Mouse (Mus musculus): ENCODE data around the gene Golt1b. TPM values are rescaled to one million over a fixed set of nuclear protein-coding genes. Genes with fewer than 3 reads are reported as not detected.

Gene Golt1b
- polyA plus RNA-seq, 1 experiment from 2014 or later, result 107 TPM

GRCm38 (mm10) chr6:142384521-142384920, 2.5 kb upstream of the Golt1b start:
- ATAC-seq (ENCODE audit: insufficient read depth) (no peak), DNase-seq (no peak)
- Histone ChIP-seq H3K27ac (ENCODE audit: low read depth) (no peak overlapping the region), H3K27me3 (ENCODE audit: insufficient read depth, low read length) (no peaks in the 10 kb centered on the region), H3K4me2 (no peak overlapping the region), H3K4me1 (ENCODE audit: insufficient read depth) (no peaks in the 10 kb centered on the region), H3K4me3 (ENCODE audit: low read depth, low read length) (no peak overlapping the region), H3K9ac (no peak overlapping the region), H3K9me3 (ENCODE audit: low read depth, low read length) (no peaks in the 10 kb centered on the region), H3K36me3 (ENCODE audit: insufficient read depth) (no peaks in the 10 kb centered on the region)
- TF ChIP-seq CTCF (IDR thresholded peaks at IDR 0.05; ENCODE audit: low read depth), result no peak
- WGBS, result 90% methylated on average over 9 of the region's 9 CpGs

- Histone ChIP-seq H3K36me3 (ENCODE audit: insufficient read depth) (no peaks in the 10 kb centered on the region), H3K4me2 (peak overlapping the region; percentile 63), H3K4me1 (ENCODE audit: insufficient read depth) (no peaks in the 10 kb centered on the region), H3K9ac (peak overlapping the region; percentile 64), H3K9me3 (ENCODE audit: low read depth, low read length) (no peaks in the 10 kb centered on the region), H3K27ac (ENCODE audit: low read depth) (no peak overlapping the region), H3K27me3 (ENCODE audit: insufficient read depth, low read length) (no peaks in the 10 kb centered on the region), H3K4me3 (ENCODE audit: low read depth, low read length) (peak overlapping the region; percentile 99)
- 4% methylated on average over 31 of the region's 31 CpGs for WGBS
- peak; percentile 76 for ATAC-seq (ENCODE audit: insufficient read depth)
- peak; percentile 7 for DNase-seq
- TF ChIP-seq CTCF (IDR thresholded peaks at IDR 0.05; ENCODE audit: low read depth), result no peak
These were observed 573 bp upstream of the Golt1b start for GRCm38 (mm10) chr6:142386285-142387010.

- Histone ChIP-seq H3K4me1 (ENCODE audit: insufficient read depth) (no peaks in the 10 kb centered on the region), H3K4me2 (peak overlapping the region; percentile 63), H3K36me3 (ENCODE audit: insufficient read depth) (0 out of 2 replicates have a peak, but pooled peaks cover under 1% of the 10 kb centered on the region), H3K9ac (peak overlapping the region; percentile 95), H3K27ac (ENCODE audit: low read depth) (no peak overlapping the region), H3K9me3 (ENCODE audit: low read depth, low read length) (no peaks in the 10 kb centered on the region), H3K27me3 (ENCODE audit: insufficient read depth, low read length) (no peaks in the 10 kb centered on the region), H3K4me3 (ENCODE audit: low read depth, low read length) (peak overlapping the region; percentile 99)
- TF ChIP-seq CTCF (IDR thresholded peaks at IDR 0.05; ENCODE audit: low read depth), result no peak
- ATAC-seq (ENCODE audit: insufficient read depth) (no peak), DNase-seq (peak; percentile 24)
- WGBS, result 12% methylated on average over 8 of the region's 8 CpGs
These were observed 792 bp downstream of the Golt1b start for GRCm38 (mm10) chr6:142387755-142388271.

- no peak for TF ChIP-seq CTCF (IDR thresholded peaks at IDR 0.05; ENCODE audit: low read depth)
- ATAC-seq (ENCODE audit: insufficient read depth), result no peak
- Histone ChIP-seq H3K9ac (no peak overlapping the region; the same call in none of the 2 replicates), H3K4me2 (peak overlapping the region; percentile 63; the same call in 1 of the 2 replicates), H3K9me3 (ENCODE audit: low read depth, low read length) (no peaks in the 10 kb centered on the region), H3K36me3 (ENCODE audit: insufficient read depth) (peaks cover 12% of the 10 kb centered on the region), H3K27ac (ENCODE audit: low read depth) (no peak overlapping the region), H3K27me3 (ENCODE audit: insufficient read depth, low read length) (no peaks in the 10 kb centered on the region), H3K4me3 (ENCODE audit: low read depth, low read length) (no peak overlapping the region), H3K4me1 (ENCODE audit: insufficient read depth) (no peaks in the 10 kb centered on the region)
- WGBS, result 78% methylated on average over 2 of the region's 2 CpGs
- no peak for DNase-seq
These were observed 2.1 kb downstream of the Golt1b start for GRCm38 (mm10) chr6:142389101-142389500.

- 86% methylated on average over 5 of the region's 5 CpGs for WGBS
- Histone ChIP-seq H3K36me3 (ENCODE audit: insufficient read depth) (peaks cover 38% of the 10 kb centered on the region), H3K4me2 (no peak overlapping the region), H3K4me3 (ENCODE audit: low read depth, low read length) (no peak overlapping the region), H3K27me3 (ENCODE audit: insufficient read depth, low read length) (no peaks in the 10 kb centered on the region), H3K9ac (no peak overlapping the region), H3K4me1 (ENCODE audit: insufficient read depth) (no peaks in the 10 kb centered on the region), H3K9me3 (ENCODE audit: low read depth, low read length) (no peaks in the 10 kb centered on the region), H3K27ac (ENCODE audit: low read depth) (no peak overlapping the region)
- ATAC-seq (ENCODE audit: insufficient read depth), result no peak
- no peak for DNase-seq
- no peak for TF ChIP-seq CTCF (IDR thresholded peaks at IDR 0.05; ENCODE audit: low read depth)
These were observed 5.3 kb downstream of the Golt1b start for GRCm38 (mm10) chr6:142392312-142392711.

GRCm38 (mm10) chr6:142394669-142395068, 7.6 kb downstream of the Golt1b start:
- no peak overlapping the region for H3K27ac ChIP-seq (ENCODE audit: low read depth)
- no peak for ATAC-seq (ENCODE audit: insufficient read depth)
- no peak overlapping the region for H3K9ac ChIP-seq
- 91% methylated on average over 5 of the region's 5 CpGs for WGBS
- no peak overlapping the region for H3K4me2 ChIP-seq
- TF ChIP-seq CTCF (IDR thresholded peaks at IDR 0.05; ENCODE audit: low read depth), result no peak
- DNase-seq, result no peak
- no peak overlapping the region for H3K4me3 ChIP-seq (ENCODE audit: low read depth, low read length)
- H3K9me3 ChIP-seq (ENCODE audit: low read depth, low read length), result no peaks in the 10 kb centered on the region
- H3K27me3 ChIP-seq (ENCODE audit: insufficient read depth, low read length), result no peaks in the 10 kb centered on the region
- no peaks in the 10 kb centered on the region for H3K4me1 ChIP-seq (ENCODE audit: insufficient read depth)
- H3K36me3 ChIP-seq (ENCODE audit: insufficient read depth), result peaks cover 38% of the 10 kb centered on the region

GRCm38 (mm10) chr6:142395756-142396155, 8.7 kb downstream of the Golt1b start:
- WGBS, result 85% methylated on average over 6 of the region's 6 CpGs
- Histone ChIP-seq H3K9ac (no peak overlapping the region), H3K27ac (ENCODE audit: low read depth) (no peak overlapping the region), H3K4me3 (ENCODE audit: low read depth, low read length) (no peak overlapping the region), H3K9me3 (ENCODE audit: low read depth, low read length) (no peaks in the 10 kb centered on the region), H3K4me2 (no peak overlapping the region), H3K36me3 (ENCODE audit: insufficient read depth) (peaks cover 47% of the 10 kb centered on the region), H3K4me1 (ENCODE audit: insufficient read depth) (no peaks in the 10 kb centered on the region), H3K27me3 (ENCODE audit: insufficient read depth, low read length) (no peaks in the 10 kb centered on the region)
- DNase-seq (no peak), ATAC-seq (ENCODE audit: insufficient read depth) (no peak)
- TF ChIP-seq CTCF (IDR thresholded peaks at IDR 0.05; ENCODE audit: low read depth), result no peak
